9 mouse cellular contexts compared by ENCODE assay signal in genomic region chr14:46989694-46990093, GRCm38 (mm10).
DNase-seq lines count a peak whose midpoint lies in the region; ATAC-seq and TF ChIP-seq lines count a peak whose summit lies in the region.
"Had no signal": no experiment of that assay in that cellular context is flagged by ENCODE, and none has a peak within 500 bp of the region (broad histone marks: within the 10 kb centered on the region; RNA-seq: fewer than 3 reads in every experiment).

No protein-coding gene starts in this region.

- peaks cover 9% of the 10 kb centered on the region for H3K36me3 ChIP-seq in C2C12 (ENCODE audit: control insufficient read depth, insufficient read depth)
- no peaks in the 10 kb centered on the region for H3K36me3 ChIP-seq in embryonic facial prominence, embryonic 10.5 days (replicated peaks)
- H3K36me3 ChIP-seq in midbrain, embryonic 10.5 days: no peaks in the 10 kb centered on the region
- no peaks in the 10 kb centered on the region for H3K36me3 ChIP-seq in intestine, embryonic 15.5 days
- H3K36me3 ChIP-seq: limb, embryonic 12.5 days had no signal

- H3K27me3 ChIP-seq in C2C12 (ENCODE audit: control insufficient read depth, insufficient read depth, insufficient read length): no peaks in the 10 kb centered on the region
- no peaks in the 10 kb centered on the region for H3K27me3 ChIP-seq in embryonic facial prominence, embryonic 10.5 days (replicated peaks; ENCODE audit: low read depth, poor library complexity, severe bottlenecking)
- no peaks in the 10 kb centered on the region for H3K27me3 ChIP-seq in midbrain, embryonic 10.5 days (ENCODE audit: low read depth, poor library complexity, severe bottlenecking)
- H3K27me3 ChIP-seq in intestine, embryonic 15.5 days (replicated peaks): no peaks in the 10 kb centered on the region
- H3K27me3 ChIP-seq: limb, embryonic 12.5 days had no signal

- no peak overlapping the region for H3ac ChIP-seq in C2C12 (ENCODE audit: control insufficient read depth, insufficient read length, low read depth)

- no peak for TF ChIP-seq CTCF in C2C12 (IDR thresholded peaks at IDR 0.05; ENCODE audit: control insufficient read depth, insufficient read depth, insufficient read length)

- peaks cover 27% of the 10 kb centered on the region for H3K4me1 ChIP-seq in embryonic facial prominence, embryonic 10.5 days
- peaks cover 45% of the 10 kb centered on the region for H3K4me1 ChIP-seq in midbrain, embryonic 10.5 days
- H3K4me1 ChIP-seq in intestine, embryonic 15.5 days (replicated peaks): no peaks in the 10 kb centered on the region
- H3K4me1 ChIP-seq: limb, embryonic 12.5 days had no signal

- 43% methylated on average over 4 of the region's 4 CpGs for WGBS in embryonic facial prominence, embryonic 10.5 days
- WGBS in midbrain, embryonic 10.5 days: 20% methylated on average over 4 of the region's 4 CpGs
- WGBS in intestine, embryonic 15.5 days: 51% methylated on average over 4 of the region's 4 CpGs

- H3K79me2 ChIP-seq in C2C12 (ENCODE audit: control insufficient read depth, insufficient read depth): peaks cover 64% of the 10 kb centered on the region

- H3K79me3 ChIP-seq in C2C12 (ENCODE audit: low read depth): peaks cover 18% of the 10 kb centered on the region

- no peak for ATAC-seq in intestine, embryonic 15.5 days

- H3K9ac ChIP-seq in intestine, embryonic 15.5 days: no peak overlapping the region
- H3K9ac ChIP-seq: limb, embryonic 12.5 days had no signal

- no peak overlapping the region for H3K4me2 ChIP-seq in intestine, embryonic 15.5 days (replicated peaks)
- H3K4me2 ChIP-seq: limb, embryonic 12.5 days had no signal

- no peak overlapping the region for H3K4me3 ChIP-seq in C2C12 (ENCODE audit: insufficient read depth, poor library complexity, severe bottlenecking)
- H3K4me3 ChIP-seq in embryonic facial prominence, embryonic 10.5 days: no peak overlapping the region
- H3K4me3 ChIP-seq in midbrain, embryonic 10.5 days: peak overlapping the region; percentile 9; the same call in 1 of the 2 replicates
- H3K4me3 ChIP-seq in intestine, embryonic 15.5 days (replicated peaks): no peak overlapping the region
- H3K4me3 ChIP-seq: limb, embryonic 12.5 days had no signal

- H3K9me3 ChIP-seq in embryonic facial prominence, embryonic 10.5 days: no peaks in the 10 kb centered on the region
- H3K9me3 ChIP-seq in midbrain, embryonic 10.5 days (replicated peaks): no peaks in the 10 kb centered on the region
- no peaks in the 10 kb centered on the region for H3K9me3 ChIP-seq in intestine, embryonic 15.5 days
- H3K9me3 ChIP-seq: limb, embryonic 12.5 days had no signal

- peak; percentile 72 for DNase-seq in embryo, embryonic 10 days (ENCODE audit: low spot score)
- no peak for DNase-seq in embryo, embryonic 9.5 days (ENCODE audit: extremely low spot score)
- no peak for DNase-seq in embryonic facial prominence, embryonic 10.5 days (ENCODE audit: low spot score)
- peak; percentile 60 for DNase-seq in midbrain, embryonic 10.5 days (ENCODE audit: low spot score)
- no peak for DNase-seq in frontal cortex, postnatal 36 days (ENCODE audit: low spot score in 2 of 2)
- no peak for DNase-seq in spleen, adult 12 weeks (ENCODE audit: low spot score)

- H3K27ac ChIP-seq in embryonic facial prominence, embryonic 10.5 days (replicated peaks): 0 out of 2 replicates have a peak overlapping the region, but pooled peaks have one; percentile 12
- peak overlapping the region; percentile 78 for H3K27ac ChIP-seq in midbrain, embryonic 10.5 days (replicated peaks)
- H3K27ac ChIP-seq in intestine, embryonic 15.5 days: no peak overlapping the region
- H3K27ac ChIP-seq: limb, embryonic 12.5 days had no signal

TF ChIP-seq in C2C12, 6 proteins besides CTCF, POLR2A, EP300 and RAD21:
- no peak for TF ChIP-seq USF1 (IDR thresholded peaks at IDR 0.05; ENCODE audit: low read depth)
- TF ChIP-seq MYOD1 (IDR thresholded peaks at IDR 0.05; ENCODE audit: control insufficient read depth, insufficient read length, low read depth): peak; percentile 28
- TF ChIP-seq FOSL1 (IDR thresholded peaks at IDR 0.05; ENCODE audit: insufficient read depth, low read length, poor library complexity, severe bottlenecking): peak; percentile 80

Comparison
In these comparisons a context has a peak if more than half of its experiments do, and no peak if none do; other contexts are left out.
1. DNase-seq: peak in embryo, embryonic 10 days (single experiment) and midbrain, embryonic 10.5 days (single experiment); none in embryo, embryonic 9.5 days (single experiment), embryonic facial prominence, embryonic 10.5 days (single experiment), frontal cortex, postnatal 36 days (0 of 2) and spleen, adult 12 weeks (single experiment).